In genomic region chr2:20516270-20516865, GRCm38 (mm10) we compare ENCODE assay signal across 12 mouse cellular contexts.
"Had no signal": no experiment of that assay in that cellular context is flagged by ENCODE, and none has a peak within 500 bp of the region (broad histone marks: within the 10 kb centered on the region; RNA-seq: fewer than 3 reads in every experiment).

No protein-coding gene starts in this region.

- ATAC-seq: midbrain, embryonic 13.5 days had no signal

- H3K9me3 ChIP-seq: liver, embryonic 13.5 days had no signal

- H3K9ac ChIP-seq: liver, embryonic 13.5 days; midbrain, embryonic 13.5 days had no signal

- H3K36me3 ChIP-seq: liver, embryonic 13.5 days; midbrain, embryonic 13.5 days had no signal

- H3K4me2 ChIP-seq: liver, embryonic 13.5 days; midbrain, embryonic 13.5 days had no signal

- DNase-seq: kidney, adult 2 months; kidney, postnatal 25 days; layer of hippocampus, adult 9-11 months; layer of hippocampus, postnatal 36 days; liver, embryonic 13.5 days; lung, adult 2 months; thymus, postnatal 36 days had no signal

- H3K27ac ChIP-seq: kidney, postnatal 0 days; layer of hippocampus, adult 2 months; left cerebral cortex, adult 2 months; liver, embryonic 13.5 days; macrophage; midbrain, embryonic 13.5 days had no signal

- H3K4me3 ChIP-seq: layer of hippocampus, adult 2 months; left cerebral cortex, adult 2 months; liver, embryonic 13.5 days; midbrain, embryonic 13.5 days had no signal
